Mouse (Mus musculus): ENCODE results near the gene Ift20.

GRCm38 (mm10) chr11:78582848-78583247, 46.7 kb downstream of the Ift20 start:
- no peak for TF ChIP-seq CTCF (conservative IDR thresholded peaks at IDR 0.05; ENCODE audit: insufficient read depth, insufficient read length, low read depth, low read length)
- no peak for TF ChIP-seq POLR2A (IDR thresholded peaks at IDR 0.05; ENCODE audit: low read depth, low read length)
